Mouse (Mus musculus) liver, embryonic 14.5 days (tissue): Measurements from ENCODE around the gene Glra1.

ENCODE experiments used
- CTCF ChIP-seq: IDR thresholded peaks from 2 replicates; pipeline ENCODE4 v1.5.1; 2016; ENCODE audit warnings: antibody characterized with exemption, low read depth, control low read depth
- EP300 ChIP-seq: IDR thresholded peaks from 2 replicates; pipeline ENCODE4 v1.6.1; 2016; ENCODE audit warnings: antibody characterized with exemption, low read depth

DNA sequence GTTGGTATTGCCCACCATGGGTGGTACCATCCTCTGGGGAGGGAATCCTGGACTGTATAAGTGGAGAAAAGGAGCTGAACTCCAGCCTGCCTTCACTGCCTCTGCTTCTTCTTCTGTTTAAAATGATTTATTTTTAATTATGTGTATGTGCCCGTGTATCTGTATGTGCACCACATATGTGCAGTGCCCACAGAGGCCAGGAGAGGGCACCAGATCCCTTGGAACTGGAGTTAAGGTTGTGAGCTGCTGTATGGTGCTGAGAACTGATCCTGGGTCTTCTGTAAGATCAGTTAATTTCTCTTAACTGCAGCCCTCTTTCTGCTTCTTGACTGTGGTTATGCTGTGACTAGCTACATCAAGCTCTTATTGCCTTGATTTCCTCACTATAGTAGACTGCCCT is 62.3 kb downstream of the Glra1 start:
- TF ChIP-seq EP300 (no peak), CTCF (peak; percentile 40)
